Mouse (Mus musculus) lung, embryonic 15.5 days (tissue): ENCODE measurements around the gene Ldlrad3. TPM values are rescaled to one million over a fixed set of nuclear protein-coding genes. Genes with fewer than 3 reads are reported as not detected.

ENCODE experiments used
- ATAC-seq: fragments of 200-750 bp; cut with Nextera tagmentation; 2 replicates; pipeline ENCODE4 v1.8.0; 2017; ENCODE audit warnings: moderate number of reproducible peaks, borderline replicate concordance; ENCODE audit not compliant: low FRiP score, low TSS enrichment; ENCODE audit errors: extremely low read depth
- H3K27ac ChIP-seq: fragments of 300-500 bp; sonication (generic); 2 replicates; pipeline ENCODE4 v1.5.1; 2015; ENCODE audit warnings: moderate library complexity, mild to moderate bottlenecking, inconsistent platforms
- H3K27me3 ChIP-seq: fragments of 300-500 bp; sonication (generic); 2 replicates; pipeline ENCODE4 v1.6.1; 2015; ENCODE audit warnings: inconsistent platforms
- H3K36me3 ChIP-seq: fragments of 300-500 bp; sonication (generic); 2 replicates; pipeline ENCODE4 v1.6.1; 2015; ENCODE audit warnings: inconsistent platforms
- H3K4me1 ChIP-seq: fragments of 300-500 bp; sonication (generic); 2 replicates; pipeline ENCODE4 v1.6.1; 2015; ENCODE audit warnings: inconsistent platforms
- H3K4me2 ChIP-seq: fragments of 300-500 bp; sonication (generic); 2 replicates; pipeline ENCODE4 v1.6.1; 2015; ENCODE audit warnings: inconsistent platforms, mild to moderate bottlenecking, moderate library complexity
- H3K4me3 ChIP-seq: fragments of 300-500 bp; sonication (generic); 2 replicates; pipeline ENCODE4 v1.5.1; 2015; ENCODE audit warnings: mild to moderate bottlenecking, inconsistent platforms
- H3K9ac ChIP-seq: fragments of 300-500 bp; sonication (generic); 2 replicates; pipeline ENCODE4 v1.6.1; 2015; ENCODE audit warnings: inconsistent platforms
- H3K9me3 ChIP-seq: fragments of 300-500 bp; sonication (generic); 2 replicates; pipeline ENCODE4 v1.6.1; 2016; ENCODE audit warnings: inconsistent platforms
- WGBS: fragments of 180-500 bp; shearing (Covaris S2); methylation state at CpG from one replicate; pipeline ENCODE4 v1.1.7; 2015; 5-methylcytosine and 5-hydroxymethylcytosine counted together
- polyA plus RNA-seq: library from polyadenylated mRNA; unstranded; fragments of >200 nt; fragmentation: Nextera tagmentation; extraction: Ambion mirVana; gene quantifications from 2 replicates; pipeline ENCODE4 v1.2.1, GENCODE M21; 2015

Gene Ldlrad3
- polyA plus RNA-seq, 1 experiment from 2014 or later, result 48.5 TPM

GRCm38 (mm10) chr2:101909326-101910080, 276.7 kb downstream of the Ldlrad3 start:
- WGBS, result 84% methylated on average over 15 of the region's 15 CpGs

DNA sequence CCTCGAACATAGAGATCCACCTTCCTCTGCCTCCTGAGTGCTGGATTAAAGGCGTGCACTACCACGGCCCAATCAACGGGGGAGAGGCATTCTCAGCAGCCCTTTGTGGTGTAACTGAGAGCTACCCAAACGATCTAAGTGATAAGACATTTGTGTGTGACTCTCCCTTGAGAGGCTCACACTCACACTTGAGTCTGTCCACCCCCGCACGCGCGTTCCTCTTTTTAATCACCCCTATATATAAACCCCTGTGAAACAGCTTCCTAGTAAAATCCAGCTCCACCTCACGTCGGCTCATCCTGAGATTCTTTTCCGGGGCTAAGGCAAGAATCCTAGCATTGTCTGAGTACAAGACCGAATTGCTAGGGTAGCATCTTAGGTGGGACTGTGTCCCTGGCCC, 277.4 kb downstream of the Ldlrad3 start:
- Histone ChIP-seq H3K9ac (no peak overlapping the region), H3K9me3 (no peaks in the 10 kb centered on the region), H3K27me3 (no peaks in the 10 kb centered on the region), H3K27ac (no peak overlapping the region), H3K4me2 (no peak overlapping the region), H3K4me1 (peaks cover 5% of the 10 kb centered on the region; the same call in 1 of the 2 replicates), H3K36me3 (no peaks in the 10 kb centered on the region), H3K4me3 (no peak overlapping the region)
- ATAC-seq, result no peak
- WGBS, result 67% methylated on average over 13 of the region's 13 CpGs

More at GRCm38 (mm10) chr2:101909326-101910080, 276.7 kb downstream of the Ldlrad3 start:
- no peak overlapping the region for H3K4me3 ChIP-seq
- H3K4me1 ChIP-seq, result peaks cover 5% of the 10 kb centered on the region; the same call in 1 of the 2 replicates
- no peak overlapping the region for H3K27ac ChIP-seq
- H3K9ac ChIP-seq, result no peak overlapping the region
- no peak overlapping the region for H3K4me2 ChIP-seq
- no peaks in the 10 kb centered on the region for H3K36me3 ChIP-seq
- no peaks in the 10 kb centered on the region for H3K27me3 ChIP-seq
- ATAC-seq, result no peak
- no peaks in the 10 kb centered on the region for H3K9me3 ChIP-seq

- 73% methylated on average over 10 of the region's 10 CpGs for WGBS
- Histone ChIP-seq H3K9me3 (no peaks in the 10 kb centered on the region), H3K36me3 (no peaks in the 10 kb centered on the region)
Measured at GRCm38 (mm10) chr2:101907386-101908022, 278.7 kb downstream of the Ldlrad3 start.

DNA sequence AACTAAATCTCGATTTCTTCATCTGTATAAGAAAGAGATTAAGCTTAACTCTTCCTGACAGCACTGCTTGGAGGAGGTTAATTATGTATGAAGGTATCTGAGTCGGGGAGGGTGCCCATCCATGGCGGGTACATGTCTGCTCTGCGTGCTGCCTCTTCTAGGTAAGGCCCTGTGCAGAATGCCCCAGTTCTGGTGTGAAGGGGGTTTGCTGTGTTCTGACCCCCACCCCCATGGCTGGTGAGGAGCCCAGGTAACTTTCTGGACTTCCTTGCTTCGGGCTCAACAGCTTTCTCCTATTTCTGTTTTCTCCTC, 279.9 kb downstream of the Ldlrad3 start:
- Histone ChIP-seq H3K36me3 (no peaks in the 10 kb centered on the region), H3K9me3 (no peaks in the 10 kb centered on the region), H3K27me3 (no peaks in the 10 kb centered on the region), H3K4me3 (no peak overlapping the region), H3K4me2 (no peak overlapping the region; the same call in 1 of the 2 replicates), H3K9ac (no peak overlapping the region), H3K4me1 (peaks cover 5% of the 10 kb centered on the region; the same call in 1 of the 2 replicates), H3K27ac (no peak overlapping the region)
- 68% methylated on average over 5 of the region's 5 CpGs for WGBS
- 0 out of 2 replicates have a peak, but pooled peaks have one; percentile 32 for ATAC-seq

More at GRCm38 (mm10) chr2:101907386-101908022, 278.7 kb downstream of the Ldlrad3 start:
- Histone ChIP-seq H3K4me1 (peaks cover 5% of the 10 kb centered on the region; the same call in 1 of the 2 replicates), H3K27ac (no peak overlapping the region), H3K9ac (no peak overlapping the region), H3K27me3 (no peaks in the 10 kb centered on the region), H3K4me3 (no peak overlapping the region), H3K4me2 (no peak overlapping the region)
- ATAC-seq, result no peak

GRCm38 (mm10) chr2:101905534-101906378, 280.4 kb downstream of the Ldlrad3 start:
- no peaks in the 10 kb centered on the region for H3K36me3 ChIP-seq
- WGBS, result 24% methylated on average over 21 of the region's 21 CpGs
- no peaks in the 10 kb centered on the region for H3K9me3 ChIP-seq
- H3K4me1 ChIP-seq, result peaks cover 5% of the 10 kb centered on the region; the same call in 1 of the 2 replicates
- H3K4me2 ChIP-seq, result peak overlapping the region; percentile 52
- H3K9ac ChIP-seq, result peak overlapping the region; percentile 27; the same call in 1 of the 2 replicates
- H3K27me3 ChIP-seq, result no peaks in the 10 kb centered on the region
- no peak overlapping the region for H3K27ac ChIP-seq
- ATAC-seq, result no peak
- peak overlapping the region; percentile 12; the same call in 1 of the 2 replicates for H3K4me3 ChIP-seq

DNA sequence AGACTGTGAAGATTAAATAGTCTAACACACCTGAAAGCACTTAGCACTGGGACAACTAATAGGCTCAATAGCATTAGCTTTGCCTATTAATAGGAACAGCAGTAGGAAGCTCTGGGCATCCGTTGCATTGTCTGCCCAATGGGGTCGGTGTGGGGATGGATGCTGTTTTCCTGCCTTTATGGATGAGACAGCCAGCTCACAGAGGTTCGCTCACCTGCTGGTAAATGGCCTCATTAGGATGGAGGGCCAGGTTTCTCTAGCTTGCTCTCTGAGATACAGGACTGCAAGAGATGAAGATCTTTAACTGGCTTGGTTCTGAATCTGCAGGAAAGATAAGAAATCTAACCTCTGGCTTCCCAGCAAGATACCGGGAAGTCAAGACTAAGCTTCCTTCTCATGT, 284.0 kb downstream of the Ldlrad3 start:
- no peaks in the 10 kb centered on the region for H3K36me3 ChIP-seq
- no peak for ATAC-seq
- H3K4me2 ChIP-seq, result no peak overlapping the region
- peaks cover 5% of the 10 kb centered on the region; the same call in 1 of the 2 replicates for H3K4me1 ChIP-seq
- H3K27ac ChIP-seq, result no peak overlapping the region
- no peaks in the 10 kb centered on the region for H3K27me3 ChIP-seq
- no peak overlapping the region for H3K9ac ChIP-seq
- no peaks in the 10 kb centered on the region for H3K9me3 ChIP-seq
- 83% methylated on average over 4 of the region's 4 CpGs for WGBS
- H3K4me3 ChIP-seq, result no peak overlapping the region

Other genes with a start within 250 kb of the Ldlrad3 start
- 25.2 and 27.8 TPM in 2 replicates for gene Trim44, start 221.4 kb upstream of the Ldlrad3 start, polyA plus RNA-seq